Mouse (Mus musculus) ES-E14 (cell line): ENCODE data around the gene Iqgap3.

Experiments
- CHD2 ChIP-seq: IDR thresholded peaks from 2 replicates; pipeline ENCODE4 v1.6.1; 2014; ENCODE audit warnings: mild to moderate bottlenecking, low read depth, low read length, inconsistent platforms
- MAFK ChIP-seq: IDR thresholded peaks from 2 replicates; pipeline ENCODE4 v1.6.1; 2014; ENCODE audit warnings: mild to moderate bottlenecking, low read depth, low read length, inconsistent platforms; ENCODE audit not compliant: insufficient read depth
- ZC3H11A ChIP-seq: IDR thresholded peaks from 2 replicates; pipeline ENCODE4 v1.6.1; 2012; ENCODE audit warnings: low read depth, mild to moderate bottlenecking, inconsistent platforms, low read length, borderline replicate concordance
- ZNF384 ChIP-seq: IDR thresholded peaks from 2 replicates; pipeline ENCODE4 v1.6.1; 2012; ENCODE audit warnings: low read depth, low read length, inconsistent platforms

DNA sequence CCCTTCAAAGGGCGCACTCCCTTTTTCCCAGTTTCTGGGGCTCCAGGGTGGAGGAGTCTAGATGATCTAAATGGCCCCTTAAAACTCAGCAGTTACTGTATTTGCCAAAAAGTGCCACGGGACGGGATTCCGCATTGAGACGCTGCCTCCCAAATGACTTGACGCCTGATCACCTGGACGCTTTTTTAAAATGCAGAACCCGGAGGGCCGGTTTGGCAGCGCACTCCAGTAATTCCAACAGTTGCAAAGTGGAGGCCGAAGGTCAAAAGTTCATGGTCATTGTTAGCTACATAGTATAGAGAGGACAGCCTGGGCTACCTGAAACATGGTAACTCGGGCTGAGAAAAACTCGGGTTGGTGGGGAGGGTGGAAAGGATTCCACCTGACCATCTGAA lies 450 bp downstream of the Iqgap3 start:
- no peak for TF ChIP-seq ZC3H11A
- no peak for TF ChIP-seq MAFK
- TF ChIP-seq ZNF384, result no peak
- TF ChIP-seq CHD2, result no peak
